Mouse (Mus musculus) monocyte, adult 59 days (primary cell): ENCODE measurements around the gene Tpmt. TPM values are rescaled to one million over a fixed set of nuclear protein-coding genes. Genes with fewer than 3 reads are reported as not detected.

ENCODE experiments used
- total RNA-seq, 2 experiments: library from RNA; stranded (reverse); gene quantifications; one replicate each; pipeline ENCODE4 v1.2.4; 2023

Gene Tpmt
- 1 to 10 TPM; 4.7 to 7.2 TPM for total RNA-seq

DNA sequence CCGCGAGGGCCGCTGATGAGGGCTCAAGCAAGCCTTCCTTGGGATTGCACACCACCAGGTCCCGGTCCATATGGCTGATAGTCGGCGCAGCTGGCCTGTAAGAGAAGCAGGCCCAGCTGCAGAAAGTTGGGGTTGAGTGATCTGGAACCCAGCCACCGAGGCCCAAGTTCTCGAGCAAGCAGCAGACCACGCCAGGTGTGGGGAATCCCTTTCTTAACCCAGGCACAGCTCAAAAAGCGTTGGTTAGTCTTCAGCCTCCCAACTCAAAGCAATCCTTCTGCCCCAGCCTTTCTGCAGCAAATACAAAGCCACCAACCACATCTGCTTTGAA lies at the start of gene Tpmt:
TSS of gene Tpmt (minus strand) at position 121 of the 331 bp plus-strand sequence.

DNA sequence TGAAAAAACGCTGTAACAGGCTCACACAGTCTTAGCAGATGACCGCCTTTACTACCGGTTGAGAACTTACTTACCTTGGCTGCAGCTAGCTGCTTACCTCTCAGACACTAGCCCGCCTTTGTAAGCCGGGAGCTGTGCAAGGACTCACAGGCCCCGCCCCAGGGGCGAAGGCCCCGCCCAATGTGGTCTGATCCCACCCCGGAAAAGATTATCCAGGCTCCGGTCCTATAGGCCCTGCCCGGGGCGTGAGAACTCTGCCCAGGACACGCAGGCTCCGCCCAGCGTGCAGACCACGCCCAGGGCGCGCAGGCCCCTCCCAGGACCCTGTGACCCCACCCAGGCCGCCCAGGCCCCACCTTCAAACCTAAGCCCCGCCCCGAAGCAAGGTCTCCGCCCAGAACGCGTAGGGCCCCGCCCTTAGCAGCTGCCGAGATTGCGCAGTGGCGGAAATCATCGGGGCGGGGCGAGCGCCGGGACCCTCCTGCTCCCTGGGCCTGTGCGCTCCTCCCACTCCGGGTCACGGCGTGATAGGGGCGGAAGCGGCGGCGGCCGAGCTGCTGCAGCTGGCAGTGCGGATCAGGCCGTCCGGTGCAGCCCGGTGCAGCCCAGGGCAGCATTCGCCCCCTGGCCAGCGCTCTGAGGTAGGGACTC lies 1.4 kb downstream of the Tpmt start, which contains the start of gene Kdm1b:
TSS of gene Kdm1b (plus strand) at position 470 of the 651 bp plus-strand sequence.

DNA sequence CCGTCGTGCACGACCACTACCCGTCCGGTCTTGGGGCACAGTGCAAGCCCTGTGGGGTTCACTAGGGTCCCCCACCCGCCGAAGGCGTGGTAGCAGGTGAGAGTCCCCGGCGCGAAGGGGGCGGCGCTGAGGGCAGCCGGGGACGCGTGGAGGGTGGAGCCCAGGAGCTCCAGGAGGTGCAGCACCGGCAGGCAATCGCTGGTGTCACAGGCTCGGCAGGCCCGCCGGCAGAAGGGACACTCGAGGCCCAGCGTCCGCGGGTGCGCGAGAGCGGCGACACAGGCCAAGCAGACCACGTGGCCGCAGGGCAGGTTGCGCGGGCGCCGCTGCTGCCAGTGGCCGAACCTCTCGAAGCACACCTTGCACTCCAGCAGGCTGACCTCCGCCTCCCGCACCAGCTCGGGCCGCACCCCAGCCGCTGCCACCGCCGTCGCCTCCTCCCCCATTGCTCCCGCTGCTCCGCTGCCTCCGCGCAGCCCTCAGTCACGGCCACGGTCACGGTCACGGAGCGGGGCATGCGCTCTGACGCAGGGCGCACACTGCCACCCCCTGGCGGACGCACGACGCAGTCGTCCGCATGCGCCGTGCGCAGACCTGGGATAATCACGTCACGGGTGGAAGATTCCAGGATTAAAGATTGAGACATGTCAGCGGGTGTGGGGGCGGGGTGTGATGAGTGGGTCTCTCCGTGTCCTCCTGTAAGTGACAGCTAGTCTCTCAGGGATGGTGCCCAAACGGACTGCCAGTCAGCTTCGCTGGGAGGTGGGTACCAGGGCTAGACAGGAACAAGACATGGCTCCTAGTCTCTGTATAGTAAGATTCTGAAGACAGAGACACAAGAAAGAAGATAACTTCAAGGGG lies 30.0 kb downstream of the Tpmt start, which contains the start of gene Nhlrc1:
TSS of gene Nhlrc1 (minus strand) at position 517 of the 861 bp plus-strand sequence.

Other genes starting within 250 kb of the Tpmt start
- gene Kif13a, start 114.9 kb downstream of the Tpmt start, total RNA-seq = 10 to 100 TPM; 30.7 to 35.6 TPM
- gene Nhlrc1, start 29.9 kb downstream of the Tpmt start, total RNA-seq = 1 to 10 TPM in 1 of 2 experiments, under 1 TPM in 1; 0.52 to 1.5 TPM
- 10 to 100 TPM; 11.4 to 12.3 TPM for gene Kdm1b, start 1.2 kb downstream of the Tpmt start, total RNA-seq
- gene Dek, start 61.5 kb upstream of the Tpmt start, total RNA-seq = 100 to 1,000 TPM; 105 to 137 TPM
- gene Rnf144b, start 77.9 kb upstream of the Tpmt start, total RNA-seq = 10 to 100 TPM; 15.6 to 16.2 TPM